Mouse (Mus musculus) large intestine, adult 2 months (tissue): ENCODE results near the gene Gm21885. TPM values are rescaled to one million over a fixed set of nuclear protein-coding genes. Genes with fewer than 3 reads are reported as not detected.

ENCODE experiments used
- DNase-seq: peaks from one replicate; pipeline ENCODE4 v3.0.0-alpha.2; 2012; ENCODE audit warnings: low read depth, low spot score
- WGBS: fragments of 180-500 bp; shearing (Covaris S2); methylation state at CpG from one replicate; pipeline ENCODE4 v1.1.7; 2018; 5-methylcytosine and 5-hydroxymethylcytosine counted together
- polyA plus RNA-seq: library from polyadenylated mRNA; depleted of rRNA; stranded (reverse); fragments of >200 nt; gene quantifications from 2 replicates; pipeline ENCODE4 v1.2.3, GENCODE M21; 2012

Gm21885 gene
- polyA plus RNA-seq, 1 experiment = 13.1 TPM

DNA sequence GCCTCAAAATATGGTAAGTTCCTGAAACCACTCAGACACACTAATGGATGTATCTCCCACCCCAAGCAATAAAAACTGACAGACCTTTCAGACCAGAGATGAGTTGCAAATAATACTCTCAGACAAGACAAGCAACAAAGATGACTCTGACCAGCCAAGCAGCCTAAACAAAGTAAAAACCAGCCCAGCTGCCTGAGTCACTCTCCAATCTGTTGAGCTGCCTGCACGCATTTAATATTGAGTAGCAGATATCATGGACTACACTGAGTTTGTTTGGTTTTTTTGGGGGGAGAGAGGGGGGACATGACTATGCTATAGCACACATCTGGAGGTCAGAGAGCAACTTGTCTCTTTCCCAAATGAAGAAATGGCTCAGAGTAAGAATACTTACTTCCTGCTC lies 33.6 kb downstream of the Gm21885 start:
- WGBS = 26% methylated on average over 1 of the region's 1 CpGs
- DNase-seq = no peak

GRCm38 (mm10) chr11:94316528-94316927 lies 34.9 kb downstream of the Gm21885 start:
- no peak for DNase-seq
- WGBS = 44% methylated on average over 2 of the region's 2 CpGs

- WGBS = 28% methylated on average over 1 of the region's 1 CpGs
- DNase-seq = no peak
Measured at GRCm38 (mm10) chr11:94317014-94317413, 35.3 kb downstream of the Gm21885 start.

GRCm38 (mm10) chr11:94317515-94317914 lies 35.8 kb downstream of the Gm21885 start:
- 25% methylated on average over 4 of the region's 4 CpGs for WGBS
- no peak for DNase-seq

- no peak for DNase-seq
- 56% methylated on average over 5 of the region's 5 CpGs for WGBS
Measured at GRCm38 (mm10) chr11:94318056-94318455, 36.4 kb downstream of the Gm21885 start.

GRCm38 (mm10) chr11:94320969-94321930 lies 39.6 kb downstream of the Gm21885 start:
- WGBS = under 1% methylated on average over 67 of the region's 67 CpGs
- DNase-seq = no peak

DNA sequence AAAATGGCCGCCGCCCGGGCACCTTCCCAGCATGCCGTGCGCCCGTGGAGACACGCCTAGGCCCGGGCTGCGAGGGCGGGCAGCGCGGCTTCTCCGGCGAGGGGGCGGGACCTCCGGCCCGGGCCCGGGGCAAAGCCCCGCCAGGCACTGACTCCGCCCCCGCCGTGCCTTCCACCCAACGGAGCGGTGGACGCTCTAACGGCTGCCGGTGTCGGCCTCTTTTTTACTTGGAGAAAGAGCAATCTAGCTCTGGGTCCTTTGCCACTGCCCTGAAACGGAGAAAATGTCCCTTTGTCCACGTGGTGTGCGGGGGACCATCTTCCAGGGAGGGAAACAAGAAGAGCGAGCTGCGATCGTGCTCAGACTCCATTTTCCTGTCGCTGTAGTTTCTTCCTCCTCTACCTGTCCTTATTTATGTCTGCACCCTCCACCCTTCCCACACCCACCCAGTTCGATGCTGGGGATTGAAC lies 40.3 kb downstream of the Gm21885 start, which contains the start of gene Luc7l3:
Luc7l3 (minus strand) TSS at position 58 of the 470 bp plus-strand sequence.
- 2% methylated on average over 36 of the region's 36 CpGs for WGBS
- no peak for DNase-seq

DNA sequence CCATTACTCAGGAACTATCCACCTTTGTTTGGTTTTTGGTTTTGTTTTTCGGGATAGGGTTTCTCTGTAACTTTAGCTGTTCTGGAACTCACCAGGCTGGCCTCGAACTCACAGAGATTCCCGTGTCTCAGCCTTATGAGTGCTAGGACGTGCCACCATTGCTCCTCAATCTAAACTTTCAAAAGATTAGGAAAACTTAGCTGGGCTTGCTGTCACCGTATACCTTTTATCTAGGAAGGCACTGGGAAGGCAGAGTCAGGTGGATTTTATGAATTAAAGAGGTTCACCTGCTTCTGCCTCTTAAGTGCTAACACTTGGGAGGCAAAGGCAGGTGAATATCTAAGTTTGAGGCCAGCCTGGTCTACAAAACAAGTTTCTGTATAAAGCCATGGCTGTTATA lies 41.0 kb downstream of the Gm21885 start:
- DNase-seq = no peak
- 33% methylated on average over 5 of the region's 5 CpGs for WGBS

DNA sequence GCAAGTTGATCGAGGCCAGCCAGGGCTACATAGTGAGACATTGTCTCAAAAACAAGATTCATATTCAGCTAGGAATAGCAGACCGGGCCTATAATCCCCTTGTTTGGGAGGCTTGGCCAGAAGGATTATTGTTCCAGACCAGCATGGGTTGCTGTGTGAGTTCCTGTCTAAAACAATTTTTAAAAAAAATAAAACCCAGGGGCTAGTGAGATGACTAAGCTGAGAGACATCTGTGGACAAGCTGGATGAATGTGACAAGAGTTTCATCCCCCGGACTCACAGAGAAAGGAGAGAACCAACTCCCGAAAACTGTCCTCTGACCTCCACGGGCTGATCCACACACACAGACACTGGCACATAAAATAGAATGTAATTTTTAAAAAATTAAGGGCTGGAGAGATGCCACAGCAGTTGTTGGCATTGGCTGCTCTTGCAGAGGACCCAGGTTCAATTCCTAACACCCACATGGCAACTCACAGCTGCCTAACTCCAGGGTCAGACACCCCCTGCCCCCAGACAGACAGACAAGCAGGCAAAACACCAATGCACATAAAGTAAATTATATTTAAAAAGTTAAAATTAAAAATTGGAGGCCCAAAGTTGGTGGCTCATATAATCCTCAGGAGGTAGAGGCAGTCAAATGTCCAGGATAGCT lies 41.7 kb downstream of the Gm21885 start:
- 77% methylated on average over 5 of the region's 5 CpGs for whole genome bisulfite sequencing
- DNase-seq = no peak

- 94% methylated on average over 5 of the region's 5 CpGs for WGBS
Measured at GRCm38 (mm10) chr11:94324618-94325017, 42.9 kb downstream of the Gm21885 start.

GRCm38 (mm10) chr11:94326961-94327411 lies 45.3 kb downstream of the Gm21885 start:
- DNase-seq = no peak
- 9% methylated on average over 10 of the region's 10 CpGs for WGBS

More at GRCm38 (mm10) chr11:94324618-94325017, 42.9 kb downstream of the Gm21885 start:
- no peak for DNase-seq

DNA sequence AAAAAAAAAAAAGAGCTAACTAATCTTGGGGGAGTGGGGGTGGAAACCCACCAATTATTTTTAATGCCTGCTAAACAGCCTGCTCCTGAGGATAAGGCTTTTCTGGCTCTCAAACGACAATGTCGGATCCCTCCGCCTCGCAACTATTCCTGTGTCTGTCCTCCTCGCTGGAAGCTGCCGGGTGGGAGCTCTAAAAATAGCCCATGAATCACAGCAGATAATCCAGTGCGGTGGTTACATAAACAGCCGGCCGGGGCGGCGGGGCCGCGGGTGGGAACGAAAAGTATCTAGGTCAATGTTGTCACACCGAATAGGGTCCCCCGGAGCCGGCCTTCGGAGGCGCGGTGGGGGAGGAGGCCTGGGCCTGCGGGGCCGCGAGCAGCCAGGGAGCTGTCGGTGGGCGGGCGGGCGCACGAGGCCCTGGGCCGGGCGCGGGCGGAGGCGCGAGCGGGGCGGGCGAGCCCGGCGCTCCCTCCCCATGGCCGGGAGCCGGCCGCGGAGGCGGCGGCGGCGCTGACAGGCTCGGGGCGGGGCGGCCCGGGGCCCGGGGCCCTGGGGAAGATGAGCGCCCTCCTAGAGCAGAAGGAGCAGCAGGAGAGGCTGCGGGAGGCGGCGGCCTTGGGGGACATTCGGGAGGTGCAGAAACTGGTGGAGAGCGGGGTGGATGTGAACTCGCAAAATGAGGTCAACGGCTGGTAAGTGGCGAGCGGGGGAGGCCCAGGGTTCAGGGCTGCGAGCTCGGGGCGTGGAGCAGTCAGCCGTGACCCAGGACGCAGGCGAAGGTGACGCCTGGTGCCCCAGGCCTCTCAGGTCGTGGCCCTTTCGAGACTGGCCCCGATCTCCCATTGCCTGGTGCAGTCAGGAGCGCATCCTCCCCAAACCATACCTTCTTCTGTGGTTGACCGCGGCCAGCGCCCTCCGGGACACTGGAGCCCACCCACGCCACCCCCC lies 46.3 kb downstream of the Gm21885 start, which contains the start of gene Ankrd40:
Ankrd40 (plus strand) TSS at position 309 of the 951 bp plus-strand sequence.
- WGBS = 1% methylated on average over 73 of the region's 78 CpGs

GRCm38 (mm10) chr11:94328644-94329025 lies 47.0 kb downstream of the Gm21885 start:
- no peak for DNase-seq
- WGBS = 4% methylated on average over 10 of the region's 10 CpGs

More for the DNA sequence above, 46.3 kb downstream of the Gm21885 start, which contains the start of gene Ankrd40:
- DNase-seq = no peak

- no peak for DNase-seq
- 34% methylated on average over 4 of the region's 4 CpGs for WGBS
Measured at GRCm38 (mm10) chr11:94329270-94329891, 47.7 kb downstream of the Gm21885 start.

GRCm38 (mm10) chr11:94330211-94330610 lies 48.5 kb downstream of the Gm21885 start:
- WGBS = 73% methylated on average over 3 of the region's 3 CpGs

DNA sequence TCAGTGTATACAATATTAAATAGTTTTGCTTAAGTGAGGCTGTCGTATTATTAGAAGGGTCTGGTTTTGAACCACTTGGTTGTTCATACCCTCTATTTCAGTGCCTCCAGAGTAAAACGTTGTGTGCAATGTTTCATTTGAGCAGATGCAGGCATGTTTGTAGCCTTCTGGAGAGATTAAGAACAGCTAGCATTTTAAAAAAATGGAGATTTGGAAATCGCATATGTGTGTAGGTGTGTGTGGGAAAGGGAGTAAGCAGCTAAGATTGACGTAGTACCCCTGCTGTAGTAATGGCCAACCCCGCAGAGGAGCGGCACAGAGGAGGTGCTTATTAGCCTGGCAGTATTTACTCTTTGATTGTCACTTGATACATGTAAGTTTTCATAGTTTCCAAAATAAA lies 51.1 kb downstream of the Gm21885 start:
- DNase-seq = no peak
- WGBS = 86% methylated on average over 6 of the region's 6 CpGs

More at GRCm38 (mm10) chr11:94330211-94330610, 48.5 kb downstream of the Gm21885 start:
- no peak for DNase-seq

GRCm38 (mm10) chr11:94334386-94334968 lies 52.8 kb downstream of the Gm21885 start:
- 76% methylated on average over 8 of the region's 8 CpGs for WGBS
- no peak for DNase-seq
